Mouse (Mus musculus): ENCODE data around the gene Adh5.

Adh5 gene

DNA sequence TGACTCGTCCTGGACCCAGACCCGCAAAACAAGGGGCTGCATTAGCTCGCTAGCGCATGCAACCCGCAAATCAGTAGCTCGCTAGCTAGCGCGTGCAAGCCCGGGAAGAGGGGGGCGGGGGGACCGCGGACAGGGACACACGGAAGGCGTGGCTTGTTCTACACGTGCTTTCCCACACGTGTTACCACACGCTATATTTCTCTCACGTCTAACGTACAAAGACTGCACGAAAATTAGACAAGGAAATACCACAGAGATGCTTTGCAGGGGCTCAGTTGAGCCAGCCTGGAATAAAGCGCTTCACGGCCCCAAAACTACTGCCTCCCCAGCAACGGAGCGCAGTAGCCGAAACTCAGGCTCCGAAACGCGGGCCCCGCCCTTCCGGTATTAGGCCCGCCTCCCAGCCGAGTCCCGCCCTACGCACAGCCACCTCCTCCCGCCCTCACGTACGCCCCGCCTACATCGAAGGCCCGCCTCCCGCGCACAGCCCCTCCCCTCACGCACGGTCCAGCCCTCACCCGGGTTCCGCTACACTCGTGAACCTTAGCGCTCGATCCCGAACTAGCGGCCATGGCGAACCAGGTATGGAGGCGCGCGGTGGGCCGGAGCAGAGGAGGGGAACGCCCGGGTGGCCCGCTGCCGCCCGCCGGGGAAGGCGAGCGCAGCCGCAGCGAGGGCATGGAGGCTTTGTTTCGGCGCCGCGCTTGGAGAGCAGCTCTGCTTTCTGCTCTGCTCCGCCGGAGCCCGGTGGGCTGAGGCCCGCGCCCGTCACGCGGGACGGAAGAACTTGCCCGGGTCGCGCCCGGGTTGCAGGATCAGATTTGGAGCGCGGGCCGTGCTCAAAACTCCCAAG lies at the start of gene Adh5:
Gene Adh5, plus strand, starts transcription at position 482 of the 853 bp plus-strand sequence.
- peak; percentile 94 for DNase-seq (ENCODE audit: low spot score)

DNA sequence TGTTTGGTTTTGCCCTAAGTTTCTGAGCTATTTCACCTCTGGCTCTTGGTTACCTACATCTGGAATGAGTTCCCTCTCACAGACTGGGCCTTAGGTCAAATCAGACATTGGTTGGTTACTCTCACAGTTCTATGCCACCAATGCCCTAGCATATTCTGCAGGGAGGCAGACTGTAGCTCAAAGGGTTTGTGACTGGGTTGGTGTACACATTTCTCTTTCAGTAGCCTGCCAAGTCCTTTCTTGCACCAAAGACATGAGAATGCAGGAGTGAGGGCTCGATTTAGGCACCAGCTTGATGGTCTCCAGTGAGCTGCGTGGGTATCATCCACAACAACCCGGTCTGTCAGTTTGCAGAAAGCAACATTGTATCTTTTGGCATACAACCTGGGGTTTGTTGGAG lies 38.0 kb upstream of the Adh5 start:
- DNase-seq (ENCODE audit: low spot score): no peak

DNA sequence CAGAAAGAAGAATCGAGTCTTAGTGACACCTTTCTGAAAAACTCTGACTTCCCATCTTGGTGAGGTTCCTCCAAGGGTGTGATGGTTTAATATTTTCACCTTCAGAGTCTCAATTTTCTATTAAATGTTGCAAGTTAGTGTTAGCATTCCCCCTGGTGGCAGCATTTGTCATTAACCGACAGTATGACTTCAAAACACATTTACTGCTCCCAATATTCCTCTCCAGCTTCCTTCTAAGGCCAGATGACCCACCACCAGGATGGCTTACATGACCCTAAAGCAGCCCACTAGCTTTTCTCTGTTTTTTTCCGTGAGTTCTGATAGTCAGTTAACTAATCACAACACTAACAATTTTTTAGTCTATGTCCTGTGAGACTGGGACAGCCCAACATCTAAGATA lies 37.6 kb upstream of the Adh5 start:
- DNase-seq (ENCODE audit: low spot score): peak; percentile 69

DNA sequence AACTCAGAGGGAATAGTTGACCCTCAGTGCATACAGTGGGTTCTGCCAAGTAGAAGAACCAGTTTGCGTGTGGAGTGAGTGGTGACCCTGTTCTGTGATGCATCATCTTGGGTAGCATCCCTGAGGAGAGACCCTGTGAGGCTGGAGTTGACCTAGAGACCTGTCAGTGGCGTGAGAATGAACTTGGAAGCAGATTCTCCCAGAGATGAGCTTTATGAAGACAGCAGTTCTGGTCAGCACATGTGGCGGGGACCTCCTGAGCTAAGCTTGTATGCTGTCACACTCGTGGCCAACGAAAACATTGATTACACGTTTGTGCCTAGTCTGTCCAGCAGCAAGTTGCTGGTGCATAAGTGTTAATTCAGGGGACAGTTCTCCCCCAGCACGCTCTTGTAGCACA lies 37.1 kb upstream of the Adh5 start:
- no peak for DNase-seq (ENCODE audit: low spot score)

DNA sequence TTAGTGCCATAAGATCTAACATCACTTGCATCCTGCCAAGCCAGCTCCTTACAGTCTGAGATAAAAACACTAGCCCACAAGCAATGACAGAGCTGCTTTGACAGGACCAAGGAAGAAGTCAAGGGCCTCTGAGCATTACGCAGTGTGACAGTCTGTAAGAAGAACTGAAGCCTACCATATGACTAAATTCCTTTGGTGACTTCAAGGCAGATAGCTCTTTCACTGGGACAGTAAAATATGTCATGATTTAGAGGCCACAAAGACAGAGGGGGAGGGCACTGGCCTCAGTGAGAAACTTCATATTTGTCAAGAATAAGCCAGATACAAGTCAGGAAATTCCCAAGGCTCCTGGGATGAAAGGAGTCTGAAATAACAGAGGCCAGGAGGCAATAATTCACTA lies 35.0 kb upstream of the Adh5 start:
- no peak for DNase-seq (ENCODE audit: low spot score)

DNA sequence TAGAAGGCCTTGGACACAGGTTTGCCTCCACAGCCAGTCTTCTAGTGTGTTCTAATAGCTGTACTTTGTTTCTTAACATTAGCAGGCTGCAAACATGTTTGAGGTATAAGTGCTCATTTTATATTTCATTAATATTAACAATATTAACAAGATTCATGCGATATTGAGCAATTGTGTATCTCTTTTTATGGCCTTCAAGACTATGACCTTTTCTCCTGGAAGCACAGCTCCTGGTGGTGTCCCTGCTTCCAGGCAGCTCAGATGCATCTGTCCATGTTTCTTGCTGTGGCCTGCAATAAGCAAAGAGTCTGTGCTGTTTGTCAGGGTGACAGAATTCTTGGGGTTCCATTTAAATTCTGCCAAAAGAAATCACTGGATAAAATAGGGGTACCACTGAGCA lies 33.3 kb upstream of the Adh5 start:
- no peak for DNase-seq (ENCODE audit: low spot score)

DNA sequence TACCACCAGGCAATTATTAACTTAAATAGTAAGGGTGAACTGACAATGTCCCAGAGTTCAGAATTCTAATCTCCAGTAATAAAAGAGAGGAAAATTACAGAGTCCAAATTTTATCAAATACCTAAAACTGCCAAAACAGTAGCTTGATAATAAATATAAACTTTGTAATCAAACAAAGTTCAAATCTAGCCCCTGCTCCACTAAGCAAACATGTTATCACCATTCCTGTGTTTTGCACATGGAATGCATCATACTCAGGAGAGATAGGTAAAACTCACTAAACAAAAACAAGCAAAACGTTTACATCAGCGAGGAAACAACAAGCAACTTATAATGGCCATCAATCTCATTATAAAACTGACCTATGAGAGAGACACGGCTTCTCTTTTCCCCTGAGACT lies 32.7 kb upstream of the Adh5 start:
- DNase-seq (ENCODE audit: low spot score): no peak

DNA sequence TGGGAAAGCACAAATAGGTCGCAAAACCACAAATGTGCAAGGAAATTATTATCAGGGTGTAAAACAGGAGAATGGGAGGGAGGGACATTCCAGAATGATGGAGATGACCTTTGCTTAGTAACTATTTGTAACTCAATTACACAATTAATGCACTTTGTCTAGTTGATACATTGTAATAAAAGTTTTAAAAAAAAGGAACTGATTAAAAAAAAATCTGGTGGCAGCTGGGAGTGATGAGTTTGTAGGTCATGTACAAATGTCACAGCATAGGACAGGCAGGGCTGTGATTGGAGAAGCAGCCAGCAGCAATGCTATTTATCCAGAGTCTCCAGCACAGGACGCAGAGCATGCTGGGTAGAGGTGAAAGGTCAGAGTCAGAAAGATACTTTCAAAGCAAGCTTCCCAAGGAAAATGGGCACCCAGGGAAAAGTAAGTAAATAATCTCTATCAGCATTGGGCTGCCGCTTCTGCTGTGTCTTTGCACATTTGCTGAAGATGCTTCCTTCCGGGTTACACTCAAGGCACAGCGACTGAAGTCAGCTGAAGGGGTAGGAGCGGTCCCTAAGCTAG lies 27.7 kb upstream of the Adh5 start, which contains the start of gene Adh4:
Gene Adh4, plus strand, starts transcription at position 346 of the 570 bp plus-strand sequence.
- no peak for DNase-seq (ENCODE audit: low spot score)

DNA sequence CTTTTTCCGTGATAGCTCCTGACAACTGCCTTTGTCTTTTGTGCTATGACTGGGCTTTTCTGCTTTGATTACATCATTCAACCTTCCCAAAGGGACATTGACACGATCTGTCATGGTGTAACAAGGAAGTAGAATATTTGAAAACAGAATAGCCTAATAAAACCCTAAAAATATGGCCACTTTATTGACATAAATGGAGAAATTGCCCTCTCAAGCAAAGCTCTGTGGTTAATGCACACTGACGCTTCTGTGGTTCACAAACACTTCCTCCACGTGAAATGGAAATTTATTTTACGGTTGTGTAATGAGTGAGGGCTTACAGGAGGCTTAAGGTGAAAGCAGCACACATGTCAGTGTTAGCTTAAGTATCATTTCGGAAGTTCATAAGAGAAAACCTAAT lies 23.5 kb upstream of the Adh5 start:
- no peak for DNase-seq (ENCODE audit: low spot score)

DNA sequence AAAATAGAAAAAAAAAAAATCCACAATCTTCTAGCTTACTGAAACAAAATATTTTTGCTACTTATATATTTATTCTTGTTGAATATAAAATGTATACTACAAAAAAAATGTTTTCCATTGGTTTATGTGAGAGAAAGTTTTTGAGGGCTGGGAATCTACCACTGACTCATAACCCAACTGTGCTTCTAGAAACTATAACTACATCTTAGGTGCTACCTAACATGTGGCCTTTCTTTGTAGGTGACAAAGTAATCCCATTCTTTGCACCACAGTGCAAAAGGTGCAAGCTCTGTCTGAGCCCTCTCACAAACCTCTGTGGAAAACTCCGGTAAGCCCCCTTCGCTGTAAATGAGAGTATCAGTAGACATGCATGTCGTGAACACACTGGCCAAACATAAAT lies 22.5 kb upstream of the Adh5 start:
- DNase-seq (ENCODE audit: low spot score): no peak

DNA sequence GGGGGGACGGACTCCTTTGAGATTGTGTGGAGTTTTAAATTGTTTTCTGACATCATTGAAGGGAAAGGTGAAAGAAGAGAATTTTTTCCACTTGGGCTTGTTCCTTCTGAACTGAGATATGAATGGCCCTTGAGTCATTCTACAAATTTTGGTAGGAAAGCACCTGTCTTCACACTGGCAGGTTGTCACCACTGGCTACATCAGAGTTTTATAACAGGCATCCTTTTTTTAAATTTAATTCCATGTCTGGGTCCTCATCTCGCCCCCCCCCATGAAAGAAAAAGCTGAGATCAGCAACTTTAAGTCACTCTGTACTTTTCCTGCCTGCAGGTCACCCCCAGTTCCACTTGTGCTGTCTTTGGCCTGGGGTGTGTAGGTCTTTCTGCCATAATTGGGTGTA lies 19.2 kb upstream of the Adh5 start:
- DNase-seq (ENCODE audit: low spot score): no peak

DNA sequence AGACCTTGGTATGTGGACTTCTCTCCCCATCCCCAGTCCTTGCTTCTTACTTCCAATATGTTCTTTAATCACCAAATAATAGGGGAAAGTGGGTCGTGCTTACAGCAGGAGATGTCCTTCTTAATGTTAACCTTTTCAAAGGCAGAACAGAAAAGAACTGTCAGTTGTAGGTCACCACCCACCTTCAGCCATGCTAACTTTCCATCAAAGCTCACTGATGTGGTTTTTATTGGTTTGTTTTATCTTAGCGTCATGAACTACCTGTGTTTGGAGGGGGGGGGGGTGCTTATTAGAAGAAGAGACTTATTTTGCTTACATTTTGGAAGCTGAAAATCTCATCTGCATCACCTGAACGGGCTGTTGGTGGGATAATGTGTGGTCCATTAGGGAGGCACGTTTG lies 18.6 kb upstream of the Adh5 start:
- no peak for DNase-seq (ENCODE audit: low spot score)

DNA sequence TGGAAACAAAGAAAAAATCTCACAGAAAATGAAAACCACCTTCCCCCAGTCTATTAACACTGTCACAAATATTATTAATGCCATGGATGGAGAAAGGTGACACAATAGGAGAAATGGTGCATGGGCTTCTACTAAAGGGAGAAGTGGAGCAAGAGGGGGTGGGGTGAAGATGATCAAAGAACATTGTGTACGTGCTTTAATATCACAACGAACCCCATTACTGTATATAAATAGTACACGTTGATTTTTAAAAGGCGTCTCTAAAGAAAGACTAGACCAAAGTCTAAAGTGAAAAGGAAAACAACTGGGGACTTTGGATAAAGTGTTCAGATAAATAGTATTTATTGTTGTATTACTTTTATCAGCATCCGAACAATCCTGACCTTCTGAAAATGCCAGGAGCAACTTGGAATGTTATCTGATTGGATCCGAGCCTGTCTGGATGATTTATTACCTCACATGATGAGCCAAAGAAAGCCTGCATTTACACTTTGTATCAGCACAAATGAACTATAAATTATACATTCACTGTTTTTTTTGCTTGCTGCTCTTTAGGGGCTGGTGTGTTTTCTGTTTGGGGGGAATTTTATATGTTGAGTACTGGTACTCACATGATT lies 12.4 kb upstream of the Adh5 start:
- no peak for DNase-seq (ENCODE audit: low spot score)

DNA sequence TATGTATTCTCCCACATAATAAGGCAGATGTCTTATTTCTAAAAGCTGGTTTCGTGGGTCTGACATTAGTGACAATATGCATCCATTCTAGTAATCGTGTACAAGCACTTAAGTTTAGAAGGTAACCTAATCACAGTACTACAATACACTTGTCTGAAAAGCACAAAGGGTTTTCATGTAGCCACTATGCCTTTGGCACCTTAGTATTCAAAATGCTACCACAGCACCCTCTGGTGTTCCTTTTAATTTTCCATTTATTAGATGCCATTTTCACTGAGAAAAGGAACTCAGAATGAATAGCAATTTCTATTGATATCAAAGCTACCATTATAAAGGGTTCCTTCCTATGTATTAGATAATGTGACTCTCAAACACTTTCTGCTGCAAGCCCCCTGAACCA lies 11.1 kb upstream of the Adh5 start:
- DNase-seq (ENCODE audit: low spot score): peak; percentile 79

DNA sequence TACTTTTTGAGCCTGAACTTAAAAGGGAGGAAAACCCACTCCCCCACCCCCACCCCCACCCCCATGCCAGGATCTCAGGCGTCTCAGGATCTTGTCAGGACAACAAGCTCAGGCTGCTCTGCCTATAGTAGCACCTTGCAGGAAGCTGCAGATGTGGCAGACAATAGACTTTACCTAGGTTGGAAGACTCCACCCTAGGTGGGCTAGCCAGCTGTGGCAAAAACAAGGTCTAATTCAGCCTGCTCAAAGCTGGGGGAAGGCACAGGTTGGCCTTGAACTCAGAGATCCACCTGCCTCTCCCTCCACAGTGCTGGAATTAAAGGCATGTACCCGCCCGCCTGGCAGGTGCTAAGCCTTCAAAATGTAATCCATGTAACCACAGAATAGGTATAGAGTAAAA lies 4.2 kb upstream of the Adh5 start:
- DNase-seq (ENCODE audit: low spot score): no peak

DNA sequence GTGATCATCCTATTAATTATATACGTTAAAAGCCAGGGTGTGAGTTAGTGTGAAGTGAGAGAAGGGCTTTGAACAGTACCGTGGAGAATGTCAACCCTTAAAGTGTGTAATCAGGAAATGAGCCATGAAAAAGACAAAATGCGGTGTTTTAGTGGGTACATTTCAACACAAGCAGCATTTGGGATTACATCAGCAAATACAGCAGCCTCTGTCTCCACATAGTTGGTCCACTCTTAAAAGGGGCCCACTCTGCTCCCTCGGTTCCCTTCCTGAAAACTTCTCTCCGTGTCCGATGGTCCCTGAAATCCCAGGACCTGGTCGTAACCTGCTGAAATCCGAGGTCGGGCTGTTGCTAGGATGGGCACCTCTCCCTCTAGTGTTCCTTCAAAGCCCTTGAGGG lies 690 bp upstream of the Adh5 start:
- DNase-seq (ENCODE audit: low spot score): no peak

DNA sequence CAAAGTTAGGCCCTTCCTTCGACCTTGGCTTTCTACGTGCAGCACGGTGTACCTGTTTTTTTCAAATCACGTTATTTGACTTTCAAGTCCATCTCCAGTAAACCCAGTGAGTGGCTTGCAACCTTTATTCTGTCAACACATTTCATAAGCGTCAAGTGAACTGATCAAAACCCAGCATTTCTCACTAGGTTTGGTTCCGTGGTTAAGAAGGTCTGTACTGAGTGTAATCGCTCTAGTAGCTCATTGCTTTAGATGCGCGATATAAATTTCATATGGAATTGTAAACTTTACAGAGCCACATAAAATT lies 525 bp downstream of the Adh5 start:
- DNase-seq (ENCODE audit: low spot score): no peak

DNA sequence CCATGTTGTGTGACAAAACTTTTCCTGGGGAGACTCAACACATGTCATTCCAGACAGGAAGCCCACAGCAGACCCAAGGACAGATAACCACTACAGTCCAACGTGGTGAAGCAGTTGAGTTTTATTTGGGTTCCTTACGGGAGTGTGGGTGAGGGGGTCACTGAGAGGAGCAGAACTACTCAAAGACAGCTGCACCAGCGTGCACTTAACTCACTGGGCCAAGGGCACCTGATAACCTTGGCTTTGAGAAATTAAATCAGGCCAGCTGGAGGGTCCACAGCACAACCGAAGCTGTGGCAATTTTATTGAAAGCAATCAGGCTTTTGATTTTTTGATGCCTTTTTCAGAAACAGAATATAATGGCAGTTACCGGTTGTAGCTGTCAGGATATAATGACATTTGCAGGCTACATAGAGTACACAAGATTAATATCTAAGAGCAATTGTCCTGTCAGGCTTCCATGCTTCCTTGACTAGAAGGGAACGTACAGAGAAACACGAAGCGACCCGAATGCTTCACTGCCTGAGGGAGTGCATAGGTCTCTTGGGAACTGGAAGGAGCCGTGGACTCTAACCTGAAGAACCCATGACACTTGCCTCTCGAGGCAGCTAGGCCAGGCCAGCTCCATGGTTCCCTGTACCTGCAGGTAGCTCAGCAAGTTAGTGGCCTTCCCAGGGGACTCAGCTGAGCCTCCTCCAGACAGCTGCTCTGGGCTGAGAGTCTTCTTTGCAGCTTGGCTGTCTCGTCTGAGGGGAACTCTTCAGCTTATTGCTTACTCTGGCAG lies 5.4 kb downstream of the Adh5 start:
- DNase-seq (ENCODE audit: low spot score): no peak

DNA sequence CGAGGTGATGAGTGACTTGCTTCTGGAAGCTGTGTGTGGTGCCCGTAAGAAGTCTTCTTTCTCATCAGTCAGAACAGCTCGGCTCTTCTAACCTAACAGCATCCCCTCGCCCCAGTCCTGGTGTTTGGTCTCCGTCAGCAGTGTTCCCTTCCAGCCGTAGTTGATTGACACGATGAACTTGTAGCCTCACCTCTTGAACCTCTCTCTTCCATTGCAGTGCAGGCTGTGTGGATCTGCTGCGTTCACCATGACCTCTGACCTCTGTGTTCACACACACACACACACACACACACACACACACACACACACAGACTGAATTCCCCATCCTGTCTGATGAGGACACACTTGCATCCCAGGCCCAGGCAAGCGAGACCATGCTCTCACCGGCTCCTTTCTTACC lies 9.3 kb downstream of the Adh5 start:
- DNase-seq (ENCODE audit: low spot score): no peak

DNA sequence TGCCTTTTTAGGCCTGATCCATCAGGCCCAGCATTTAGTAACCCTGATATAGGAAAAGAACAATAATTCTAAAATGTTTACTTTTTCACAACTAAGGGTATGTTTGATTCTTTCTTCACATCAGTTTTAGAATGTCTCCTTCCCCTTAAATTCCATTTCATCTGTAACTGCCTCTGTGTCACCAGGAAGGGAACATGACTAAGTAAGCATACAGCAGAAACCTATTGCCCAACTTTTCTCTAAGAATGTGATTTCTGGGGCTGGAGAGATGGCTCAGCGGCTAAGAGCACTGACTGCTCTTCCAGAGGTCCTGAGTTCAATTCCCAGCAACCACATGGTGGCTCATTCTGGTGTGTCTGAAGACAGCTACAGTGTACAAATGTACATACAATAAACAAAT lies 11.3 kb downstream of the Adh5 start:
- no peak for DNase-seq (ENCODE audit: low spot score)

DNA sequence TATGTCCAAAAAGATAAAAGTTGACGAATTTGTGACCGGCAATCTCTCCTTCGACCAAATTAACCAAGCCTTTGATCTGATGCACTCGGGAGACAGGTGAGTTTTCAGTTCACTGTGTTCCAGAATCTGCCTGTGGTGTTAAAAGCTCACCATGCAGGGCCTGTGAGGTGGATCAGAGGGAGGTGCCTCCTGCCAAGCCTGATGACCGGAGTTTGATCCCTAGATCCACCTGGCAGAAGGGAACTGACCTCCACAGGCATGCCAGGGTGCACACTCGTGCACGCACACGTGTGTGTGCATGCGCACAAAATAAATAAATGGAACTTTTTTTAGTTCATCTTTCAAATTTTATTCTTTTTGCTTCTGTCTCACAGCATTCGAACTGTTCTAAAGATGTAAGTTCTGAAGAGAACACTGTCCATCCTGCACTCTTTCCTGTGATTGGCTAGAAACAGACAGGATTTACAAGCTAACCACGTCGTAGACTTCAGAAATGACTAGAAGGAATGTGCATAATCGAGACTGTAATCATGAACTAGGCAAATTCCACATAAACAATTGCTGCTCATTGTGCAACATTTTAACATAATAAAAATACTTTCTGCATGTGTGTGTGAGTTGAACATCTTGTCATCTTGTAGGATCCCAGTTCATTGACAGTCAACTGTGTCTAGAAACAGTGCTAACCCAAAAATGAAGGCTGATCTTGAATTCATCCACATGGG lies 12.0 kb downstream of the Adh5 start:
- DNase-seq (ENCODE audit: low spot score): no peak

DNA sequence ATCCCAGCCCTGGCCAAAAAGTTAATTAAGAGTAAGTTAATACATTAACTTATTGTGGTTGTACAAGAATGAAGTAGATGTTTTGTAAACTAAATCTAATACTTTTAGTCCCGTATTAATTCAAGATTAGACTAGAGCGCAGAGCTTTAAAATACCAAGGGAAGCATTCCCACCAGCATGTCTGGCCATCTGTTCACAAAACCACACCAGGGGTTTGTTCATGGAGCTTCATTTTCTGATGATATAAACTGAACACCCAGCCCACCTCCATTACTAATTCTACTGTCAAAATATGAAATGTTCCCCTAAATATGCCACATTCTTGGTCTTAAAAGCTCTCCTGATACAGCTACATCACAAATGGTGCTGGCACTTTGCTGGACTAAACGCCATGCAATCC lies 15.5 kb downstream of the Adh5 start:
- DNase-seq (ENCODE audit: low spot score): no peak
